Mouse (Mus musculus): ENCODE data around the gene Ms4a3.

Gene Ms4a3

GRCm38 (mm10) chr19:11640732-11641131 lies at the start of gene Ms4a3:
Ms4a3 (minus strand) TSS chr19:11640851.
- peak; percentile 20 for DNase-seq (ENCODE audit: low read depth)

- DNase-seq (ENCODE audit: low read depth), result no peak
Measured at GRCm38 (mm10) chr19:11661562-11661961, 20.9 kb upstream of the Ms4a3 start.

- DNase-seq (ENCODE audit: low read depth), result no peak
Measured at GRCm38 (mm10) chr19:11660459-11660858, 19.8 kb upstream of the Ms4a3 start, which contains the start of gene Oosp2. Oosp2 (minus strand) TSS chr19:11660559.

DNA sequence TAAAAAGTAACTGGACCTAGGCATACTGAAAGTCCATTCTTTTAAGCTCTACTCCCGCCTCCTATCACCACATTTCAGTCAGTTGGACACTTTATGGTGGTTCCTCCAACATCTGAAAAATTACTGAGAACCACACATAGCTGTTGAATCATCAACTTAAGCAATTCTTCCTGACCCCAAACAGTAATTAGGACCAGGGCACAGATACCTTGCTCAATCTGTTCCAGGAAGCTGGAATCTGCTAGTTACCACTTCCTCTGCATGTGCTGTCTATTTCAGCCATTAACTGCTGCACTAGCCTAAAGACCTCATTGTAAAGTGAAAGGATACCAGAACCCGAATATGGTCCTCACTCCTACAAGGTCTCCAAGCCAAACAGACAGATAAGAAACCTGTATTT lies 18.5 kb upstream of the Ms4a3 start:
- DNase-seq (ENCODE audit: low read depth), result peak; percentile 73

DNA sequence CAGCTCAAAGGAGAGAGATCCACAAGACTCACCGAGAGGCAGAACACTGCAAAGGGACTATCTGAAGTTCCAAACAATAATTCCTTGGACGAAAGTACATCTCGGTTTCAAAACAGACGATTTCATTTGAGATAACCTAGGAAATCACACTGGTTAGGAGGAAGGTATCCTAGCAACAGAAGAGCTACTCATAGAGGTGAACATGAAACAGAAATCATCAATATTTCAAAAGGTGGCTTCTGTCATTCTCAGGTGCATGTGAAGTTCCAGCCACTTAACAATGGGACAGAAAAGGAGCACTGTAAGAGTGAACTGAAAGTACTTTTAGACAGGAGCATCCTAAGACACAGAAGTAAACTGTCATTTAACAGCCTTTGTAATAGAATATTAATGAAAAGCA lies 8.9 kb upstream of the Ms4a3 start:
- no peak for DNase-seq (ENCODE audit: low read depth)

DNA sequence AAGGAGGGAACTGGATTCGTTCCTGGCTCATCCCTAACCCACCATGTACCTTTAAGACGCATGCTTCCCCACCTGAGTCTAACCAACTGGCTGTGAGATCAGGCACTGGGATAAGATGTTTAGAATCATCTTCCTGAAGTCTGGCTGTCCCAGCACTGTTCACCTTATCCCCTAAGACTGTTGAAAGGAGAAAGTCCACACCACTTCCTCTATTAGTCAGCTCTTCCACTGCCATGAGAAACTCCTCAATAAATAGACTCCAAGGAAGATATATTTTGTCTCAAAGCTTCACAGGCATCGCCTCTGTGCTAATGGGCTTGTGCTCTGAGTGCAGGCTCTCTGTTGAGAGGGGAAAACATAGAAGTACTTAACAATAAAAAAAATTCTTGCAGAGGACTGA lies 5.5 kb upstream of the Ms4a3 start:
- peak; percentile 10 for DNase-seq (ENCODE audit: low read depth)

- DNase-seq (ENCODE audit: low read depth), result no peak
Measured at GRCm38 (mm10) chr19:11639038-11639437, 1.6 kb downstream of the Ms4a3 start.

DNA sequence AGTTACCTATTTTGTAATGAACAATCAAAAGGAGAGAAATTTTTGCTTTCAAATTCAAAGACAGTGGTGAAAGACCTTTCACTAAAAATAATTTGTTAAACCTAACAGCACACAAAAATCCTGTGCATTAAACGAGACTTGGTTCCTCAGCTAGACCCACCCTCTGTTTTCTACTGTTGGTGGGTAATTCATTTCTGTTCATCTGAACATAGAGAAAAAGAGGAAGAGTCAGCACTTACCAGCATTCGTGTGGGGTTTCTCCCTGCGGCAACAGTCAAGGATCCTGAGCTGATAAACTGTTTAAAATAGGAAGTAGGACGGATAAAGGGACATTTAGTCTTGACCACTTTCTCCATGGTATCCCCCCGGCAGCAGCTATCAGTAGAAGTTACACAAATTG lies 5.1 kb downstream of the Ms4a3 start:
- DNase-seq (ENCODE audit: low read depth), result no peak

DNA sequence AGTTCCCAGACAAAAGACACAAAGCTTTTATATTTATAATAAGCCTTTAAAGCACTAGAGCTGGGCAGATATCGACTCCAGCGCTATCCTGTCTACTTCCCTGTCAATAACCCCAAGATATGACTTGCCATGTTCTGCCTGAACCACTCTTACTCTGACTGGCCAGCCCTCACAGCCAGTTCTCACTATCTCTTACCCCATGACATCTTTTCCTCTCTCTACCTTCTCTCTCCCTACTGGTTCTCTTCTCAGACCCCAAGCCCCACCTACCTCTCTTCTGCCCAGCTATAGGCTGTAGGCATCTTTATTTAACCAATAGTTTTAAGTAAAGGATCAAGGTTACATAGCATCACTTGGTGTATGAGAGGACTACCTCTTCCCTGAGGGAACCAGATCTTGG lies 6.3 kb downstream of the Ms4a3 start:
- no peak for DNase-seq (ENCODE audit: low read depth)

GRCm38 (mm10) chr19:11633732-11634131 lies 6.9 kb downstream of the Ms4a3 start:
- DNase-seq (ENCODE audit: low read depth), result no peak

GRCm38 (mm10) chr19:11625231-11625630 lies 15.4 kb downstream of the Ms4a3 start:
- DNase-seq (ENCODE audit: low read depth), result no peak

DNA sequence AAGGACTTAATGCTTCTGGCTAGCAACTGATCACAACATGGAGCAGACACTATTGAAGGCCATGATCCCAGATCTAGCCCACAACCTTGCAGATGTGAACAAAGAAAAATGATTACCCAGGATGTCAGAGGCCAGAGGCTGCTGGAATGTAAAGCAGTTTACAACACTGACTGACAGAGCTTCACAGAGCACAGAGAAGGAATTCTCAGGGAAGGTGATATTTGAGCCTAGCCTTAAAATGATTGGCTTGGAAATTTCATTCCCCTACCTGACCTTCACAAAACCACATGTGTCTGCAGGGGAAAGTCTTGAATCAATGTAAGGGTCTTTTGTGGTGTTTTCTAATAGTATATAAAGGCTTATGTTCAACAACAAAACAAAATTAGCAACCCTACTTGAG lies 15.9 kb downstream of the Ms4a3 start:
- no peak for DNase-seq (ENCODE audit: low read depth)

- DNase-seq (ENCODE audit: low read depth), result no peak
Measured at GRCm38 (mm10) chr19:11623551-11623950, 17.1 kb downstream of the Ms4a3 start, which contains the start of gene Ms4a2. Ms4a2 (minus strand) TSS chr19:11623719.

DNA sequence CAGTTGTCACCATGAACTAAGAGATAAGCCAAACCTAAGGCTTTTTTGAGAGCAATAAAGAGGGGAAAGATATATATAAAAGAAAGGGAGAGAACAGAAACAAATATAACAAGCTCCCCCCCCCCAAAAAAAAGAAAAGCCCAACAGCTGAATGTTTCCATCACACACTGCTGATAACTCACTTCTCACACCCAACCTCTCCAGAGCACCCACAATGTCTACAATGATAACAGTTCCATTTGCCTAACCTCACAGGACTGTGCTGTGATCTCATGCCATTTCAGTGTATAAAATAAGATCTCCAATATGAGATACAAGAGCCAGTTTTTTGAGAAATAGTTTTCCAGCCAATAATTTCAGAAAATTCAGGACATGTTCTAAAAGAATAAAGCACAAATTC lies 22.7 kb downstream of the Ms4a3 start:
- no peak for DNase-seq (ENCODE audit: low read depth)

- DNase-seq (ENCODE audit: low read depth), result no peak
Measured at GRCm38 (mm10) chr19:11614805-11615204, 25.8 kb downstream of the Ms4a3 start.

DNA sequence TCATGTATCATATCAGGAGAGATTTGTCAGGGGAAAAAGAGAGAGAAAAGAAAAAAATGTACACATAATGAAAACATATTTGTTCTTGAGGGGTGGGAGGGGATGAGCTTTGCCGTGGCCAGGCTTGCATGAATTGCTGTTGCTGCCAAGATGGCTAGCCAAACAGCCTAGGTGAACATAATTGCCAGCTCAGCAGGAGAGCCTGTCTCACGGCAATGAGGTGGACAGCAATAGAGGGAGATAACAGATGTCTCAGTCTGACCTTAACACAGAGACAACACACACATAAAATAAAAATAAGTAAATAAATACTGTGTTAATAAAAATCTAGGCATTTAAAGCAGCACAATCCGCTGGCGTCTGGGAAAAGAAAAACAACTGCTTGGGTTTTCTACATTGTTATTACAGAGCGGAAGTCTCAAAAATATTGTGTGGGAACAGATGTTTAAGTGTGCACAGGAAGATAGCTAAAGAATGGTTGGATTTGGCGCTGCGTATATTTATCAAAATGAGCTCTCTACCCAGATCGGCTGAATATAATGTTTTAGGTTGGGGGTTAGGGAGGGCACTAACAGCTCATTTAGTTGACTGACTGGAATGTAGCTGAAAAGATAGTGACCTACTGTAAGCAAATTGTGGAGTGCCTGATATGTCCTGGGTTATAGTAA lies 26.7 kb downstream of the Ms4a3 start:
- no peak for DNase-seq (ENCODE audit: low read depth)

DNA sequence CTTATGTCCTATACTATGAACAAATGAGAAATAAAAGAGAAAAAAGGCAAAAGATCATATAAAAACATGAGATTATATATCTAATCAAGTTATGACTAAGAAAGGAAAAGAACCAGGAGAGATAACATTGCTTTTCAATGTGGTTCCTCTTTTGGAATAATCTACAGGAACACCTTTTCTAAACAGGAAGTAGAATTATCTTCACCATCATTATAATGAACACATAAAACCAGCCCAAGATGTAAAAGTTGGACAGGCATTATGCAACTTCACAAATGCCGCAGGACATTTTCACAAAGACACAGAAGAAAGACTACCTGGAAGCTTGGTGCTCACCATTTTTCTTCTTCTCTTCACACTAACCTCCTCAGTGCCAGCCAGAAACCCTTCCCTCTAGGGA lies 27.6 kb downstream of the Ms4a3 start:
- DNase-seq (ENCODE audit: low read depth), result peak; percentile 75

- peak; percentile 21 for DNase-seq (ENCODE audit: low read depth)
Measured at GRCm38 (mm10) chr19:11612293-11612692, 28.4 kb downstream of the Ms4a3 start.

DNA sequence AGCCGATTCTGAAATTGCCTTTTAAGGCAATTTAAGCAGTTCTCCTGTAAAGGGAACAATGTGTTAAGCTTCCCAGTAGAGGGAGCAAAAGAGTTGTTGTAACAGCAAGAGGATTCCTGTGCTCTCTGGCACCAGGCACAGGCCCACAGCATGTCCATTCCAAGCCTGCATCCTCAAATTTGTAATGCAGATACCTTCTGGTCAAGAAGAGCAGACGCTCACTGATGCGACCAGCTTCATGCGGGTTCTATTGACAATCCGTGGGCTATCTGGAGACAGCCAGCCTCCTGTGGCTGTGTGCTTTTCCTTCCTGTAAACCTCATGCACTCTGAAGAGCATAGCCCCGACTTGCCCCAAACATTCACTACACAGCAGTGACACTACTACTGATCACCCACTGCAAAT lies 29.1 kb downstream of the Ms4a3 start:
- peak; percentile 83 for DNase-seq (ENCODE audit: low read depth)

GRCm38 (mm10) chr19:11608172-11608571 lies 32.5 kb downstream of the Ms4a3 start:
- peak; percentile 46 for DNase-seq (ENCODE audit: low read depth)

- no peak for DNase-seq (ENCODE audit: low read depth)
Measured at GRCm38 (mm10) chr19:11604603-11605002, 36.0 kb downstream of the Ms4a3 start, which contains the start of gene Ms4a6d. Ms4a6d (minus strand) TSS chr19:11604849.

- peak; percentile 63 for DNase-seq (ENCODE audit: low read depth)
Measured at GRCm38 (mm10) chr19:11602026-11602425, 38.6 kb downstream of the Ms4a3 start.

- DNase-seq (ENCODE audit: low read depth), result no peak
Measured at GRCm38 (mm10) chr19:11601349-11601748, 39.3 kb downstream of the Ms4a3 start.

DNA sequence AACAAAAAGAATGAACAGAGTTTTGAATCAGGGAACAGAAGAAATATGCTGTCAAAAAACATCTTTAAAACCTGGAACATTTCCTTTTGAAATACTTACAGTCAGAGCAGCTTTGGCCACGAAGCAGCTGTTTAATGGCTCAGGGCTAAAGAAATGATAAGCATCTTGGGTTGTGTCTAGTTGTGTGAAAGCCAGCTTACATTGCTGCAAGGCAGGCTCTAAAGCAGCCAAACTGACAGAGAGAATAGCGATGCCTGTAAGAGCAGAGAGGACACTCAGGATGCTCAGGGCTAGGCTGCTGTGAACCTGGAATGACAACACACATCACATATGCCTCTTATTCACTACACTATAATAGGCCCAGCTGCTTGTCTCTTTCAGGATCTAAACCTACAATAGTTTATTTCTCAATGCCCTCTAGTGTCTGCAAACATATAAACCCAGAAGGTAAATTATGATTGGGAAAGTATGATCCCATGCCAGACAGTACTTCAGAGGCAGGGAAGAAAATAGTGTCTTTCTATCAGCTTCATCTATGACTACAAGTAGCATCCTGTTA lies 50.7 kb downstream of the Ms4a3 start:
- DNase-seq (ENCODE audit: low read depth), result no peak

Measured in 416B (cell line).